Mouse (Mus musculus): ENCODE results near the gene Zglp1. TPM values are rescaled to one million over a fixed set of nuclear protein-coding genes. Genes with fewer than 3 reads are reported as not detected.
"Not testable (repeated sequence)": the region's sequence is repeated elsewhere in the genome, so short reads cannot be mapped to it uniquely, and the experiment has no call there.

Gene Zglp1
- polyA plus RNA-seq, 1 experiment from 2014 or later = not detected

DNA sequence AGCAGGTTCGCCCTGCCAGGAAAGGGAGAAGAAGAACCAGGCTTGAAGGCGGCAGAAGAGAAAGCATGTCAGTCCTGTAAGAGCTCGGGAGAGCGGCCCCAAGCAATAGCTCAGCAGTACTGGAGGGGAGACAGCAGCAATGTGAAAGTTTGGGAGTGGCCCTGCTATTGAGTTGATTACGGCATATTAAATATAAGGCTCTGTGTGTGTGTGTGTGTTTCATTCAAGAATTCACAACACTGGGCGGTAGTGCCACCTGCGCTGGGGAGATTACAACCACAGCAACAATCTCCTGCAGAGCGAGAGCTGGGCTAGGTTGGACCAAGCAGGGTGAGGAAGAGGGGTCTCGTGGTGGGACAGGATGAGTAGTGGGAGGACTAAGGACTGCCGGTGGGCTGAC lies 15.3 kb downstream of the Zglp1 start:
- no peak overlapping the region for H3K4me2 ChIP-seq
- WGBS = 60% methylated on average over 10 of the region's 10 CpGs
- H3K27ac ChIP-seq = no peak overlapping the region
- H3K27me3 ChIP-seq = no peaks in the 10 kb centered on the region; the same call in 1 of the 2 replicates
- H3K9me3 ChIP-seq = no peaks in the 10 kb centered on the region
- ATAC-seq (ENCODE audit: insufficient number of reproducible peaks, insufficient read depth, low FRiP score, low TSS enrichment, low read depth) = no peak
- no peak overlapping the region for H3K9ac ChIP-seq
- no peaks in the 10 kb centered on the region for H3K36me3 ChIP-seq
- no peak overlapping the region for H3K4me3 ChIP-seq
- no peaks in the 10 kb centered on the region for H3K4me1 ChIP-seq

GRCm38 (mm10) chr9:21045235-21045634 lies 21.7 kb downstream of the Zglp1 start:
- Histone ChIP-seq H3K9ac (no peak overlapping the region), H3K27ac (no peak overlapping the region), H3K36me3 (no peaks in the 10 kb centered on the region), H3K27me3 (peaks cover 6% of the 10 kb centered on the region), H3K4me2 (no peak overlapping the region), H3K4me1 (no peaks in the 10 kb centered on the region), H3K9me3 (no peaks in the 10 kb centered on the region), H3K4me3 (no peak overlapping the region)
- WGBS = 78% methylated on average over 3 of the region's 3 CpGs
- ATAC-seq (ENCODE audit: insufficient number of reproducible peaks, insufficient read depth, low FRiP score, low TSS enrichment, low read depth) = no peak

DNA sequence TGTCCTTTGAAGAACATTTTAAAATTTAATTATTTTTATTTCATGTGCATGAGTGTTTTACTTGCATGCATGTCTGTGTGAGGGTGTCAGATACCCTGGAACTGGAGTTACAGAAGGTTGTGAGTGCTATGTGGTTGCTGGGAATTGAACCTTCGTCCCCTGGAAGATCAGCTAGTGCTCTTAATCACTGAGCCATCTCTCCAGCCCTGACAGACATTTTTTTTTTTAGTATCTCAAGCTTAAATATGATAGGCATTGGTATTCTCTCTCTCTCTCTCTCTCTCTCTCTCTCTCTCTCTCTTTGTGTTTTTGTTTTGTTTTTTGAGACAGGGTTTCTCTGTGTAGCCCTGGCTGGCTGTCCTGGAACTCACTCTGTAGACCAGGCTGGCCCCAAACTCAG lies 22.1 kb downstream of the Zglp1 start:
- not testable (repeated sequence) for H3K9me3 ChIP-seq; H3K27ac ChIP-seq; H3K9ac ChIP-seq; H3K36me3 ChIP-seq; H3K4me3 ChIP-seq; H3K4me2 ChIP-seq; ATAC-seq (ENCODE audit: insufficient number of reproducible peaks, insufficient read depth, low FRiP score, low TSS enrichment, low read depth); H3K4me1 ChIP-seq
- peaks cover 10% of the 10 kb centered on the region for H3K27me3 ChIP-seq
- WGBS = 48% methylated on average over 1 of the region's 1 CpGs

DNA sequence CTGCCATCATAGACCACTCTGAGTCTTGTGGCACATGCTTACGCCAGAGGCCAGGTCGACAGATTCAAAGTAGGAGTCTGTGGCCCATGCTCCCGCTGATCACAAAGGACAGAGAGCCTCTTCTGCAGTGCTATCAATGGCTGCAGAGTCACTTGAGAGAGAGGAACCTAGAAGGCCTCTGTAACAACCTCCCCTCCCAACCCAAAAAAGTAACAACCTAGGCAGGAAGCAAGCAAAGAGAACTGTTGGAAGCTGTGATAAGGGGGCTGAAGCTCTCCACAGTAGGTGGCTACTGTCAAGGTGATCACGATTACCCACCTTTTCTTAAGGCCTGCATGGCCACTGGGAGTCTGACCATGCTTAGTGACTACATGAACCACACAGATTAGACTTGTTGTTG lies 23.3 kb downstream of the Zglp1 start:
- H3K4me3 ChIP-seq = no peak overlapping the region
- 0 out of 2 replicates have a peak, but pooled peaks cover 7% of the 10 kb centered on the region for H3K9me3 ChIP-seq
- H3K4me1 ChIP-seq = no peaks in the 10 kb centered on the region
- H3K4me2 ChIP-seq = no peak overlapping the region
- H3K27ac ChIP-seq = no peak overlapping the region
- H3K27me3 ChIP-seq = peaks cover 23% of the 10 kb centered on the region
- no peak overlapping the region for H3K9ac ChIP-seq
- 85% methylated on average over 4 of the region's 4 CpGs for WGBS
- ATAC-seq (ENCODE audit: insufficient number of reproducible peaks, insufficient read depth, low FRiP score, low TSS enrichment, low read depth) = no peak
- no peaks in the 10 kb centered on the region for H3K36me3 ChIP-seq

DNA sequence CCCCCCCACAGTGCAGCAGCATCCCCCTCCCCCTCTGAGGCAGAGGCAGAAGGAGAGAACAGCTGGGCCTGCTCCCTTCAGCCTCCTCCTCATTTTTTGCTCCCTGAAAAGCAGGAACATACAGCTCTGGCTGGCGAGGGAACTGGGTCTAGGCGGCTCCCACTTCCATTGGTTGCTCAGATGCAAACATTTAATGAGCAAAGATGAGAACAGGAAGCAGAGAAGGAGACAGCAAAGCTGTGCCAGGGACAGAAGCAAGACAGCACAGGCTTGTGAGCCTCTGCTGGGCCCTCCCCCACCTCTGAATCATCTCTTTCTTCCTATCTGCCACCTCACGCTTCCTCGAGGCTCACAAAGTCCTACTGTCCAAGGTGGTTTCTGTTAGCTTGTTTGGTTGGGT lies 25.6 kb downstream of the Zglp1 start:
- Histone ChIP-seq H3K4me2 (no peak overlapping the region), H3K27ac (no peak overlapping the region), H3K27me3 (peaks cover 45% of the 10 kb centered on the region), H3K9me3 (0 out of 2 replicates have a peak, but pooled peaks cover 7% of the 10 kb centered on the region), H3K9ac (no peak overlapping the region), H3K4me3 (no peak overlapping the region), H3K36me3 (no peaks in the 10 kb centered on the region), H3K4me1 (peaks cover 17% of the 10 kb centered on the region)
- 29% methylated on average over 4 of the region's 4 CpGs for WGBS
- no peak for ATAC-seq (ENCODE audit: insufficient number of reproducible peaks, insufficient read depth, low FRiP score, low TSS enrichment, low read depth)

- H3K4me1 ChIP-seq = peaks cover 21% of the 10 kb centered on the region
- H3K9me3 ChIP-seq = 0 out of 2 replicates have a peak, but pooled peaks cover 7% of the 10 kb centered on the region
- H3K4me3 ChIP-seq = no peak overlapping the region
- H3K27ac ChIP-seq = no peak overlapping the region
- no peak for ATAC-seq (ENCODE audit: insufficient number of reproducible peaks, insufficient read depth, low FRiP score, low TSS enrichment, low read depth)
- no peaks in the 10 kb centered on the region for H3K36me3 ChIP-seq
- H3K4me2 ChIP-seq = no peak overlapping the region
- H3K9ac ChIP-seq = no peak overlapping the region
- 74% methylated on average over 3 of the region's 3 CpGs for WGBS
- peaks cover 60% of the 10 kb centered on the region for H3K27me3 ChIP-seq
Measured at GRCm38 (mm10) chr9:21039779-21040178, 27.1 kb downstream of the Zglp1 start.

DNA sequence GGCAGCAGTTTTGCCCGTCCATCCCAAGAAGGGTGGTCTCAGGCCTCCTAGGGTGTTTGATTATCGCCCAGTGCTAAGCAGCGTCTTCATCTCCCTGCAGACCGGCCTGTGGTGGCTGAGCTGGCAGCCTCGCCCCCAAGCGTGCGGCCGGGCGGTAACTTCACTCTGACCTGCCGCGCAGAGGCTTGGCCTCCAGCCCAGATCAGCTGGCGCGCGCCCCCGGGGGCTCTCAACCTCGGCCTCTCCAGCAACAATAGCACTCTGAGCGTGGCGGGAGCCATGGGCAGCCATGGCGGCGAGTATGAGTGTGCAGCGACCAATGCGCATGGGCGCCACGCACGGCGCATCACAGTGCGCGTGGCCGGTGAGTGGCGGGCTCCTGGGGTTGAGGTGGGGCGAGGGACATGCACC lies 29.4 kb downstream of the Zglp1 start:
- H3K9ac ChIP-seq = peak overlapping the region; percentile 62
- peaks cover 82% of the 10 kb centered on the region for H3K27me3 ChIP-seq
- no peak for ATAC-seq (ENCODE audit: insufficient number of reproducible peaks, insufficient read depth, low FRiP score, low TSS enrichment, low read depth)
- peaks cover 36% of the 10 kb centered on the region for H3K4me1 ChIP-seq
- H3K9me3 ChIP-seq = 0 out of 2 replicates have a peak, but pooled peaks cover 7% of the 10 kb centered on the region
- H3K4me2 ChIP-seq = peak overlapping the region; percentile 71
- no peaks in the 10 kb centered on the region for H3K36me3 ChIP-seq
- WGBS = 1% methylated on average over 31 of the region's 31 CpGs
- H3K4me3 ChIP-seq = peak overlapping the region; percentile 47
- H3K27ac ChIP-seq = no peak overlapping the region

DNA sequence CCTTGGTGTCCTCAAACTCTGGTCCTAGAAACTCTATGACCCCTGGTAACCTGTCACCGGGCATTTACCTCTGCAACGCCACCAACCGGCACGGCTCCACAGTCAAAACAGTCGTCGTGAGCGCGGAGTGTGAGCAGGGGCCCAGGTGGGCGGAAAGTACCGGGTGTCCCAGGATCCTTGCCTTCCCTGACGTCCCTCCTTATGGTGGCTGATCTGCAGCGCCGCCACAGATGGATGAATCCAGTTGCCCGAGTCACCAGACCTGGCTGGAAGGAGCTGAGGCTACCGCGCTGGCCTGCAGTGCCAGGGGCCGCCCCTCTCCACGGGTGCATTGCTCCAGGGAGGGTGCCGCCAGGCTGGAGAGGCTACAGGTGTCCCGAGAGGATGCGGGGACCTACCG lies 30.2 kb downstream of the Zglp1 start:
- Histone ChIP-seq H3K27ac (no peak overlapping the region), H3K9me3 (0 out of 2 replicates have a peak, but pooled peaks cover 7% of the 10 kb centered on the region), H3K9ac (0 out of 2 replicates have a peak overlapping the region, but pooled peaks have one; percentile 62), H3K4me2 (peak overlapping the region; percentile 71), H3K36me3 (no peaks in the 10 kb centered on the region), H3K4me1 (peaks cover 44% of the 10 kb centered on the region), H3K4me3 (peak overlapping the region; percentile 47), H3K27me3 (peaks cover 91% of the 10 kb centered on the region)
- WGBS = 2% methylated on average over 22 of the region's 22 CpGs
- no peak for ATAC-seq (ENCODE audit: insufficient number of reproducible peaks, insufficient read depth, low FRiP score, low TSS enrichment, low read depth)

- no peak for ATAC-seq (ENCODE audit: insufficient number of reproducible peaks, insufficient read depth, low FRiP score, low TSS enrichment, low read depth)
- Histone ChIP-seq H3K4me3 (peak overlapping the region; percentile 47; the same call in 1 of the 2 replicates), H3K36me3 (no peaks in the 10 kb centered on the region), H3K27me3 (peaks cover 96% of the 10 kb centered on the region), H3K9me3 (0 out of 2 replicates have a peak, but pooled peaks cover 7% of the 10 kb centered on the region), H3K27ac (no peak overlapping the region), H3K4me1 (peaks cover 49% of the 10 kb centered on the region), H3K4me2 (no peak overlapping the region; the same call in 1 of the 2 replicates), H3K9ac (0 out of 2 replicates have a peak overlapping the region, but pooled peaks have one; percentile 32)
- WGBS = 9% methylated on average over 20 of the region's 20 CpGs
Measured at GRCm38 (mm10) chr9:21036161-21036560, 30.7 kb downstream of the Zglp1 start.

GRCm38 (mm10) chr9:21035586-21035985 lies 31.3 kb downstream of the Zglp1 start:
- Histone ChIP-seq H3K9ac (no peak overlapping the region), H3K27ac (no peak overlapping the region), H3K36me3 (no peaks in the 10 kb centered on the region), H3K4me3 (peak overlapping the region; percentile 7; the same call in 1 of the 2 replicates), H3K4me2 (no peak overlapping the region), H3K9me3 (0 out of 2 replicates have a peak, but pooled peaks cover 7% of the 10 kb centered on the region), H3K27me3 (peaks cover 97% of the 10 kb centered on the region), H3K4me1 (peaks cover 55% of the 10 kb centered on the region)
- WGBS = 17% methylated on average over 9 of the region's 9 CpGs
- no peak for ATAC-seq (ENCODE audit: insufficient number of reproducible peaks, insufficient read depth, low FRiP score, low TSS enrichment, low read depth)

- 3% methylated on average over 17 of the region's 17 CpGs for WGBS
- no peak for ATAC-seq (ENCODE audit: insufficient number of reproducible peaks, insufficient read depth, low FRiP score, low TSS enrichment, low read depth)
- Histone ChIP-seq H3K4me2 (no peak overlapping the region), H3K36me3 (no peaks in the 10 kb centered on the region), H3K27ac (no peak overlapping the region), H3K4me3 (no peak overlapping the region), H3K27me3 (peaks cover 97% of the 10 kb centered on the region), H3K9ac (no peak overlapping the region), H3K9me3 (0 out of 2 replicates have a peak, but pooled peaks cover 7% of the 10 kb centered on the region), H3K4me1 (peaks cover 64% of the 10 kb centered on the region)
Measured at GRCm38 (mm10) chr9:21034481-21035085, 32.3 kb downstream of the Zglp1 start.

- peak; percentile 49 for ATAC-seq (ENCODE audit: insufficient number of reproducible peaks, insufficient read depth, low FRiP score, low TSS enrichment, low read depth)
- Histone ChIP-seq H3K4me1 (peaks cover 72% of the 10 kb centered on the region), H3K9me3 (no peaks in the 10 kb centered on the region), H3K36me3 (no peaks in the 10 kb centered on the region), H3K9ac (peak overlapping the region; percentile 61), H3K4me3 (peak overlapping the region; percentile 53), H3K27ac (no peak overlapping the region), H3K27me3 (peaks cover 97% of the 10 kb centered on the region), H3K4me2 (peak overlapping the region; percentile 99)
- WGBS = under 1% methylated on average over 34 of the region's 34 CpGs
Measured at GRCm38 (mm10) chr9:21033136-21033535, 33.8 kb downstream of the Zglp1 start.

Data from embryonic facial prominence, embryonic 13.5 days (tissue).